Mouse (Mus musculus) adrenal gland, postnatal 14 days (tissue): ENCODE results near the gene Ovca2. TPM values are rescaled to one million over a fixed set of nuclear protein-coding genes. Genes with fewer than 3 reads are reported as not detected.
"Not testable (repeated sequence)": the region's sequence is repeated elsewhere in the genome, so short reads cannot be mapped to it uniquely, and the experiment has no call there.

Source experiments
- DNase-seq: peaks from one replicate; pipeline ENCODE4 v3.0.0; 2021; ENCODE audit warnings: mixed read lengths
- total RNA-seq: library from RNA; stranded (reverse); gene quantifications from 2 replicates; pipeline ENCODE4 v1.2.3, GENCODE M21; 2021

The Ovca2 gene
- total RNA-seq, 1 experiment from 2014 or later, result 15.8 TPM

DNA sequence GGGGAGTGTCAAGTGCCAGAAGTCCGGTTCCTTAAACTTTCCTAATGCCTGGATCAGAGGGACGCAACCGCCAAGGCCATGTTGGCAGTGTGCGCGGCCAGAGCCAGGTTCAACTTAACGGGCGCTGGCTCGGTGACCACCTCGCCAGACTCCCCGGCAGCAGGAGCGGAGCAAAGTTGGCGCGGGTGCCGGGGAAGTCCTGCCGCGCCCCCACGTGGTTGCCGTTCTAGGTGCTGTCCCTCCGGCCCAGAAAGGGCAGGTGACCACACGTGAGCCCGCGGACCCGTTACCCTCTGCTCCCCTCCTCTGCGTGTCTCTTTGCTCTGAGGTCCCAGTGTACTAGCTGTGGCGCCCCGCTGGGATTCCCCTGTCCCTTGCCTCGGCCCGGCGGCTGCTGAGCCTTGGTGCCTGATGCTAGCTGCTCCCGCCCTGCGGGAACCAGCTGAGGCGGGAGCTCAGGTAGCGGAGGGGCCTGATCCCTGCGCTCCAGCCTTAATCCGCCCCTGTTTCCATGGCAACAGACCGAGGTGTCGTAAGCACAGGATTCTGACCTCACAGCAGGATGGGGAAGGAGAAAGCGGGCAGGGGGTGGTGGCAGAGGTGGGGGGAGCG, 16.3 kb upstream of the Ovca2 start:
- peak; percentile 72 for DNase-seq

DNA sequence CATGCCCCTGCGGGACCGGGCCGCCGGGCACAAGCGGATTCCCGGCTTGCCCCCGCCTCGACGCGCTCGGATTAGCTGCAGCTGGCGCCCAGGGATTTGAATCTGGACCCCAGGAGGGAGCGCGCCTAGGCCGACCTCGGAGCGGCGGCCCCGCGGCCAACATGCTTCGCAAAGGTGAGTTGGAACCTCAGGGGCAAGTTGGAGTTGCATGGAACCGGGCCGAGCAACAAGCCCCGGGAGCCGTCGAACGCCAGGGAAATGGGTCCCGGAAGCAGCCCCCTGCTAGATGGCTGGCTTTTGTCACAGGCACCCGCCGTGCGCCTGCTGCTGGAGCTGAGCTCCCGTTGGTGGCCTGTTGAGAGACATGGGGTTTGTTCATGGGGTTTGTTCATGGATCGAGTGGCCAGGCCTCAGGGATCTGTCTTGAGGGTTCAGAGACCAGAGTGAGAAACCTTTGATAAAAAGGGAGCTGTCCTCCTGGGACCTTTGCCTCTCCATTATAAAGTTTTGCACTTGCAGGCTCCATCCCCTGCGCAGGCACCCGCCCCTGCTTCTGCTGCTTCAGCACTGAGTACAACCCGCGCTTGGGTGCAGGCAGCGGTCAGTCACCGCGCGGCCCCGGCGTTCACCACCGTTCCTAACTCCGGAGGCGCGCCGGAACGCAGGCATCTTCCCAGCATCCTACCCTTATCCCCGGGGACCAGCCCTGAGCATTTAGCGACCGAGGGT, 15.7 kb upstream of the Ovca2 start:
- DNase-seq, result peak; percentile 62

GRCm38 (mm10) chr11:75193256-75194071, 14.8 kb upstream of the Ovca2 start, which contains the start of gene Rtn4rl1:
Gene Rtn4rl1, plus strand, starts transcription at chr11:75193783.
- DNase-seq, result peak; percentile 90

- peak; percentile 93 for DNase-seq
These were observed 13.9 kb upstream of the Ovca2 start for GRCm38 (mm10) chr11:75192336-75193214.

DNA sequence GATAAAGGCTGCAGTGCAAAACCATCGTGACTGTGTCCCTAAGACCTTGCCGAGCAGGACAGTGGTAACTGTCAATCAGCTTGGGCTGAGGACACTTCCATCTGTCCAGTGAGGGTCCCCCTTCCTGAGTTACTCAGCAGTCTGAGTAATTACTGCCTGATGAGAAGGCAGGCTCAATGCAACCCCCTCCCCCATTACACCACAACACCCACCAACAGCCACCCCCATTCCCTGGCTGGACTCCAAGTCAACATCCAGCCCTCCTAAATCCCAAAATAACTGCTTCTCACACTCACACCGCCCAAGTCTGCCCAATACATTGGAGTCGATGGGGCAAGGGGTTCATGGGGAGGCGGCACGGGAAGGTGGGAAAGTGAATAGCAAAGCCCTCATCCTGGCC, 13.2 kb upstream of the Ovca2 start:
- no peak for DNase-seq

- no peak for DNase-seq
These were observed 12.3 kb upstream of the Ovca2 start, which contains the start of gene Dph1 for GRCm38 (mm10) chr11:75190905-75191441. Gene Dph1, minus strand, starts transcription at chr11:75191241.

GRCm38 (mm10) chr11:75190371-75190724, 11.7 kb upstream of the Ovca2 start:
- peak; percentile 93 for DNase-seq

DNA sequence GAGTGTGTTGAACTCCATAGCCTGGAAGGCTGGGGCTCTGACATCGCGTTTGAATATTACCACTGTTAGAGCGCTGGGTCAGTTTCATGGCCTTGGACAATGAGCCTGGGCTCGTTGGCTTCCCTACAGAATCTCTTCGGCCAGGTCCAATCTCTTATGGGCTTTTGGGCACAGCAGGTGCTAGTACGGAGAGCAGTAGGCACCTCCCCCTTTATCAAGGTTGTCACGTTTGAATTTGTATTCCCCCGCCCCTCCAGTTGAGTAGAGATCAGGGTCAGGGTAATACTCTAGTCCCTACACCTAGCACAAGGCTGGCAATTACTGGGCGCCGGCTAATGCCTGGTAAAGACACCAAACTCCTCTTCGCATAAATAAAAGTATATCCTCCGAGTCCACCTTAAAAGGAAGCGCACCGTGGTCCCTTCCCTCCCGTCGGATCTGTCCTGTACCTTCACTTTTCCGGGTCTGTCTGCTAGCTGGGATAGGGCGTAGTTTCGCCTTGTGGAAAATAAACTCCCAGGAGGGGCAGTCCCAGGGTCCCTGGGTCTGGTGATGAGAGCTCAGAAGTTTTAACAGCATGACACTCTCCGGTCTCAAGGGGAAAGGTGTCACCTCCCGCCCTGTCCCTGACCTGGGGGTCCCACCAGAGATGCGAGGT, 11.2 kb upstream of the Ovca2 start:
- no peak for DNase-seq

- peak; percentile 2 for DNase-seq
These were observed 6.4 kb upstream of the Ovca2 start for GRCm38 (mm10) chr11:75184986-75185385.

GRCm38 (mm10) chr11:75184573-75184972, 5.9 kb upstream of the Ovca2 start:
- DNase-seq, result peak; percentile 3

DNA sequence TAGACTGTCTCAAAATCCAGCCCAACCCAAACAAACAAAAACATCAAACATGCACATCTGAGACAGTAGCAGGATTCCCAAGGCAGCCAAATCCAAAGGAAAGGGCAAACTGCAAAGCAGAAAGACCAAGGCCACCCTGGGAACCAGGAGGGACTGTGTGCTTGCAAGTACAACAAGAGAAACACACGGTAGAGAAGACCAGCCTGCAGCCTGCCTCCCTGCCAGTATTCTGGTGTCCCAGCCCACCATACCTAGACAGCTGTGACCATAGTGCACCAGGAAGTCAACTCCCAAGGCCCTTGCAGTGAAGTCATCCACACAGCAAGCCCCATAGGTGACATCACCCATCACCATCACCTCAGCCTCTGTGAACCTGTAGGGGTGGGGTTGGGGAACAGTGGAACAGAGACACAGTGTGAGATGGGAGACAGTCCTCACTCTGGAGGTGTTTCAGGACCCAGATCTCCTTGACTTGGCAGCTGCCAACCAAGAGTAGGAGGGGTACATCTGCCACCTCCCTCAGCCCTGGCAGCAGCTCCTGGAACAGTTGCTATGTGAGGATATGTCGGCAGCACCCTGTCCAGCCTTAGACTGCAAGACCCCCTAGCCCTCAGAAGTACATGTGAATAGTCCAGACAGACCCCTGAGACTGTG, 5.4 kb upstream of the Ovca2 start:
- peak; percentile 11 for DNase-seq

DNA sequence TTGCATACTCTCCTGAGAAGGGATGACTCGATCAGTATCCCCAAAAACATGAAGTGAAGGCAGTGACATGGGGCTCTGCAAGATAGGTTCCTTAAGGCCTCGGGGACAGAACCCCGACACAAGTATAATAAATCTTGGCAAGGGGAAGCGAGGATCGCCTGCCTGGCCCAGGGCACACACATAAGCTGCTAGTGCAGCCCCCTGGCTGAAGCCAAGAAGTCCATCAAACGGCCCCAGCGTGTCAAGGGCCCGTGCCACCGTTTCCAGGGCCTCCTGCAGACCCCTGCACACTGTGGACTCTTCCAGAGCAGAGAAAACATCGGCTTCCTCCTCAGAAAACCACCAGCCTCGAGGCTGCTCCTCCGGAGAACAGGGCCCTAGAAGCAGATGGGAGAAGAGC, 624 bp downstream of the Ovca2 start:
- peak; percentile 14 for DNase-seq

DNA sequence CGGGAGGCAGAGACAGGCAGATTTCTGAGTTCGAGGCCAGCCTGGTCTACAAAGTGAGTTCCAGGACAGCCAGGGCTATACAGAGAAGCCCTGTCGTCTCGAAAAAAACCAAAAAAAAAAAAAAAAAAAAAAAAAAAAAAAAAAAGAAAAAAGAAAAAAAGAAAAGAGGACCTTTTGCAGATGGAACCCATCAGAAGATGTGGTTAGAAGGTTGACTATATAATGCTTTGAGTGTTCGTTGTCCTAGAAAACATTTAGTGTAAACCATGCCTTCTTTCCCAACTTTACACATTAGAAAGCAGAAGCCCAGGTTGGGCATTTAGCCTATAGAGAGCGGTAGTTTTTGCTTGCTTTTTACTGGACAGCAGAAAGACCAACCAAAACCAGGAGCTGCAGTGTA, 4.1 kb downstream of the Ovca2 start:
- DNase-seq, result not testable (repeated sequence)

- no peak for DNase-seq
These were observed 4.9 kb downstream of the Ovca2 start for GRCm38 (mm10) chr11:75173799-75174165.

DNA sequence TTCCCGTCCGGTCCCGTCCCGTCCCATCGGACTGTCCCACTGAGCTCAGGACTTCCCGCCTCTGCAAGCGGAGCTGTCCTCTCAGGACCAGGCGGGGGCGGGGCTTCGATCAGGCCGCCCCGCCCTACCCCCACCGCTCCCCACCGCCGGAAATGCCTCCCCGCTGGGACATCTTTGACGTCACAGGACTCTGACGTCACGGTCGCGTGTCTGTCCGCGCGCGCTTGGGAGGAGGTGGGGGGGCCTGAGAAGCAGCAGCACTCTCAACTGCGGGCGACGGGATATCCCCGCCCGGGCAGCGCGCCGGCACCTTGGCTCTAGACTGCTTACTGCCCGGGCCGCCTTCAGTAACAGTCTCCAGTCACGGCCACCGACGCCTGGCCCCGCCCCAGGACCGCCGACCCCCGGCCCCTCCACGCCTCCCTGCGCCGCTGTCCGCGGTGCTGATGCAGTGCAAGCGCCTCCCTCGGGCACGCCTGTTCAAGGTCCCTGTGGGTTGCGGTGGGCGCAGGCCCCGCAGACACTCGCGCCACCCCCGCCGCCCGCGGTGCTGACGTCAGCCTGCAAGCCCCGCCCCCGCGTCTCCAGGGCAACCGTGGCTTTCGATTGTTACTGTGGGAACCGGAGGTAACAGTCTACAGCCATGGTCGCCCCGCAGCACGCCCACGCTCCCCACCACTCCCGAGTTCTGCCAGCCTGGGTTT, 5.4 kb downstream of the Ovca2 start:
- peak; percentile 94 for DNase-seq

- DNase-seq, result no peak
These were observed 6.2 kb downstream of the Ovca2 start for GRCm38 (mm10) chr11:75172151-75173094.

DNA sequence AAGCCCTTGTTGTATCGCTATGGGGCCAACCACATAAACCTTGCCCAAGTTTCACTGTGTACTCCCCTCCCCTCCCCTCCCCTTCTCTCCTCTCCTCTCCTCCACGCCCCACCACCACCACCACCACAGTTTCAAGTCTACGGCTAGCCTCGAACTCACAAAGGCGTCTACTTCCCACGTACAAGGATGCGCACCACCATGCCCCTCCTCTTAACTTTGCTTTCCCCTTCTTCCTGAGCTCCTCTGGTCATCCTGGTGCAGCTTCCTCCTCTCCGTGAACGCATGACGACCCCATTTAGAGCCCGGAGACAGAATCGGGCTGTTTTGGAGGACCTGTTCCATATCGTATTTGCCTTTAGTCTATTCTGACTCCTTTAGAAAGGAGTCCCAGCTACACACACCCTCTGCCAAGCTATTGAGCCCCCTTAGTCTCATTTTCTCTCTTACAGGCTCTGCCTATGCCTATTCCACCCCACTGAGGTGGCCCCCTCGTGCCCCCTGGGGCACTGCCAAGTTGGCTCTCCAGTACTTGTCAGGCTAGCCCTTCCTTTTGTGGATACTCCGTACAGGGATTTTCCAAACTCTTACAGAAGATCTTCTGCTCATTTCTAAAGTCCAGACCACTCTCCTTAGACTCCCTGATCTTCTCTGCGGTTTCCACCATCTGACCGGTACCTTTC, 7.3 kb downstream of the Ovca2 start:
- no peak for DNase-seq

DNA sequence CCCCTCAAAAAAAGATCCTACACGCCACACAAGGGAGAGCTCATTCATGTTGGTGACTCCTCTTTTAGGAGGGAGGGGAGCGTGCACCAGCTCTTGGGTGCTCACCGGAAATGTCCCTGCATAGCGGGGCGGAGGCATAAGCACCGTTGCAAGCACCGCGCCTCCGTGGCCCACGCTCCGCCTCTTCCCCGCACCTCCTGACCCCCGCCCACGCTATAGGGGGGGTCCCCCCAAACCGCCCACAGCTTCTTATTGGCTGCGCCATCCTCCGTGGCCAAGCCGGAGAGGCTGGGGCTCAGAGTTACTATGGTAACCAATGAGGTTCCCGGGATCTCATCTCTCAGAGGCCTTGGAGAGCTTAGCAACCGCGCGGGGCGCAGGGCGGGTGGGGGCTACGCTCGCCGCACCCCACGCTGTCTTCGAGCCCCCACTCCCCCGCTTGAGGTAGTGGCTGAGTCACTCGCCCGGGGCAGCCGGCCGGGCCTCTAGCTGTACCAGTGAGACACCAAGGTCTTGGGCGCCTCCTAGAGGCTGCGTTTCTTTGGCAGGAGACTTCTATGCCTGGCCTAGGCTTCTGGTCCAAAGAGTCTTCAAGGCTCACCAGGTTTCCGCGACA, 8.4 kb downstream of the Ovca2 start:
- DNase-seq, result peak; percentile 95
